Mouse (Mus musculus) neural tube, embryonic 12.5 days (tissue): ENCODE data around the gene Fanca. TPM values are rescaled to one million over a fixed set of nuclear protein-coding genes. Genes with fewer than 3 reads are reported as not detected.

Experiments
- polyA plus RNA-seq: library from polyadenylated mRNA; unstranded; fragments of >200 nt; fragmentation: Nextera tagmentation; extraction: Ambion mirVana; gene quantifications from 2 replicates; pipeline ENCODE4 v1.2.1, GENCODE M21; 2016

Fanca gene
- polyA plus RNA-seq, 1 experiment from 2014 or later = 24.6 TPM

Other genes with a start within 250 kb of the Fanca start
- gene Rpl13, start 216.2 kb downstream of the Fanca start, polyA plus RNA-seq = 922 and 973 TPM in 2 replicates
- 0.17 and 0.18 TPM in 2 replicates for gene Cpne7, start 201.2 kb downstream of the Fanca start, polyA plus RNA-seq
- 3.5 and 4.0 TPM in 2 replicates for gene Sult5a1, start 160.3 kb downstream of the Fanca start, polyA plus RNA-seq
- gene Dpep1, start 132.3 kb downstream of the Fanca start, polyA plus RNA-seq = 0.33 and 0.37 TPM in 2 replicates
- 145 and 148 TPM in 2 replicates for gene Chmp1a, start 105.8 kb downstream of the Fanca start, polyA plus RNA-seq
- gene Spata33, start 105.7 kb downstream of the Fanca start, polyA plus RNA-seq = 7.0 and 8.5 TPM in 2 replicates
- 35.6 and 36.1 TPM in 2 replicates for gene Cdk10, start 93.7 kb downstream of the Fanca start, polyA plus RNA-seq
- 3.8 and 4.7 TPM in 2 replicates for gene Spata2l, start 82.3 kb downstream of the Fanca start, polyA plus RNA-seq
- 32.9 and 36.0 TPM in 2 replicates for gene Zfp276, start 64.4 kb downstream of the Fanca start, polyA plus RNA-seq
- 40.3 and 51.1 TPM in 2 replicates for gene Vps9d1, start 64.2 kb downstream of the Fanca start, polyA plus RNA-seq
- gene Spire2, start 14.1 kb upstream of the Fanca start, polyA plus RNA-seq = 35.6 and 38.3 TPM in 2 replicates
- 225 and 278 TPM in 2 replicates for gene Tcf25, start 55.2 kb upstream of the Fanca start, polyA plus RNA-seq
- 0.10 and 0.18 TPM in 2 replicates for gene Mc1r, start 88.5 kb upstream of the Fanca start, polyA plus RNA-seq
- gene Tubb3, start 92.8 kb upstream of the Fanca start, polyA plus RNA-seq = 1,217 and 1,244 TPM in 2 replicates
- gene Def8, start 105.0 kb upstream of the Fanca start, polyA plus RNA-seq = 43.2 and 45.1 TPM in 2 replicates
- gene Afg3l1, start 159.3 kb upstream of the Fanca start, polyA plus RNA-seq = 59.8 and 63.3 TPM in 2 replicates
- gene Dbndd1, start 196.9 kb upstream of the Fanca start, polyA plus RNA-seq = 55.5 and 56.0 TPM in 2 replicates
- gene Gas8, start 200.3 kb upstream of the Fanca start, polyA plus RNA-seq = 39.5 and 42.1 TPM in 2 replicates